Mouse (Mus musculus): ENCODE data around the gene Cenpm.
"Not testable (repeated sequence)": the region's sequence is repeated elsewhere in the genome, so short reads cannot be mapped to it uniquely, and the experiment has no call there.

Cenpm gene

GRCm38 (mm10) chr15:82244115-82244804, at the start of gene Cenpm:
Gene Cenpm (minus strand): TSS chr15:82244748.
- CTCF ChIA-PET, result no interaction called here

- CTCF ChIA-PET, result no interaction called here
Measured at GRCm38 (mm10) chr15:82294059-82294458, 49.5 kb upstream of the Cenpm start.

GRCm38 (mm10) chr15:82293271-82293711, 48.7 kb upstream of the Cenpm start:
- CTCF ChIA-PET, result interaction anchor here (0.6 kb wide), 1 partner anchor 73 kb away, joined by 5 read pairs; no protein-coding TSS in a partner anchor

GRCm38 (mm10) chr15:82292851-82293250, 48.3 kb upstream of the Cenpm start:
- CTCF ChIA-PET, result interaction anchor here (0.6 kb wide), 1 partner anchor 73 kb away, joined by 5 read pairs; no protein-coding TSS in a partner anchor

DNA sequence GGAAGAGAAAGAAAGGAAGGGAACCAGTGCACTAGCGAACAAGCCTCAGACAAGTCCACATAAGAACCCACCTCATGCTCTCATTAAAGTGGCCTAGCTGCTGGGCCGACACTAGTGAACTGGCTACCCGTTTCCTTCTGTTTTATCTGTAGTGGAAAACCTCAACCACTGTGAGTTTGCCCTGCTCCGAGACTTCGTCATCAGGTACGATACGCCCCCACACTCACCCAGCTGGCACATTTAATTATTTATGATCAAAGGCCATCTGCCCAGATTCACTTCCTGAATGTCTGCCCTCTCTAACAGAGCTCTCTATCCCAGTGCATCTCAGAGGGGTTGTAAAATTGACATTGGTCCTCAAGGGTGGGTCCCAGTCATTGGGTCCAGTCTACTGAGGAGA, 45.7 kb upstream of the Cenpm start:
- CTCF ChIA-PET, result no interaction called here

GRCm38 (mm10) chr15:82286157-82286556, 41.6 kb upstream of the Cenpm start:
- CTCF ChIA-PET, result no interaction called here

GRCm38 (mm10) chr15:82280638-82281037, 36.1 kb upstream of the Cenpm start:
- CTCF ChIA-PET, result no interaction called here

DNA sequence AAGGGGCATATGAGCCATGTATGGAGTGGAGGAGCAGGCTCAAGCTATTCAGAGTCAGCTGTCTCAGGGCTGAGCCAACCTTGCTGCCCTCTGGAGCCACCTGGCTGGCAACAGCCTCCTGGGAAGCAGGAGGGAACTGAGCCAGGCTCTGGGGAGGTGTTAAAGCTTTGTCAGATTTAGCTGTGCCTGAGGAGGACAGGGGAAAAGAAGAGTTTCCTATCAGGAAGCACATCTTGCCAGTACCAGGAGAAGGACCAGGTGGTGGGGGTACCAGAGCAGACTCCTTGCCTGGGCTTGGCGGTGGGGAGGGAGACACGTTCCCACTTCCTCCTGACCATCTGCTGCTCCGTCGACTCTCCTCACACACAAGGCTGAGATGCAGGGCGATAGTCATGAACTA, 33.0 kb upstream of the Cenpm start:
- CTCF ChIA-PET, result no interaction called here

- CTCF ChIA-PET, result interaction anchor here (0.6 kb wide), 1 partner anchor 985 kb away, joined by 4 read pairs; no protein-coding TSS in a partner anchor
Measured at GRCm38 (mm10) chr15:82274927-82275901, 30.7 kb upstream of the Cenpm start.

- CTCF ChIA-PET, result no interaction called here
Measured at GRCm38 (mm10) chr15:82274593-82274926, 30.0 kb upstream of the Cenpm start, which contains the start of gene Sept3. Gene Sept3 (plus strand): TSS chr15:82274893.

DNA sequence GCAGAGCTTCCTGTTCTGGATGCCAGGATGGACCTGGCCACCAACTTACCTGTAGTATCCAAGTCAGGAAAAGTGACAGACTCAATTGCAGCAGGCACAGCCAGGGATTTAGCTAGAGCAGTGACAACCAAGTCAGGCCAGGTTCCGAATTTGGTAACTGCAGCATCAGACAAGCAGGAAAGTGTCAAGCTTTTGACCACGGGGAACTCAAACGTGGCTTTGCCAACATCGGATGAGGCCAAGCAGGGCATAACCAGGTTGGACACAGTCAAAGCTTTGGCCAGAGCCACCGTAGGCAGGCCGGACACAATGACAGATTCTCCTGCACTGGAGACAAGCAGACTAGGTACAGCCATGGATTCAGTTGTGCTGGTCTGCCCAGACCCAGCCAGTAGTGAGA, 27.7 kb upstream of the Cenpm start:
- CTCF ChIA-PET, result interaction anchor here (0.7 kb wide), 1 partner anchor 41 kb away, joined by 5 read pairs; no protein-coding TSS in a partner anchor

DNA sequence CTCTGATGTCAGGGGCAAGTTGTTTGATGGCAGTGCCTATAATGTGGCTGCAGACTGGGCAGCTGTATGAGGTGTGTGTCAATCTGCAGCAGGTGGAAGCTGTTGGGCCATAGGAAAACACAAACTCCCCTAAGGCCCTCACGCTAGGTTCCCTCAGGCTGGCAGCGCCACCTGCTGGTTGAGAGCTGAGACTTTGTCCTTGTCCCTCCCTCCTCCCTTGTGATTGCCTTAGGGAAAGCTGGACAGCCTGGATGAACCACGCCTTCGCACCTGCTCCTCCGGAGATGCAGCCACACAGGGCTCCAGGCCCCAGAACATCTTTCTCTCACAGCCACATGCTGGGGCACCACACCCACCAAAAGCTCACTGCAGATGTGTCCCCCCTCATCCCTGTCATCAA, 26.7 kb upstream of the Cenpm start:
- CTCF ChIA-PET, result no interaction called here

DNA sequence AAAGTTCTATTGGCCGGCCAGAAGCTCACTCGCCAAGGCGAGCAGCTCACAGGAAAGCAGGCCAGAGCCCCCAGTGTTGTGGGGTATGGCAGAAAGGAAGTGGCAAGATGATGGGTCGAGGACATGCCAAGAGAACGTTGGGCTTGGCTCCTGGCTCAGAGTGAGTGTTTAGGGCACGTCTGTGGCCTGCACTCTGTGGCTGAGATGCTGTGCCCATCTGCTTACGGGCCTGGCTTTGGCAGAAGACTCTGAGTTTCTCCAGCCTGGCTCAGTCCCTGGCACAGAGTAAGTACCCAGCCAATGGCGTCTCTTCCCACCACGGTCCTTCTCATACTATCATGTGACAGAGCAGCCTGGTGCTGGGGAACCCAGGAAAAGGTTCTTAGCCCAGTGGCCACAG, 24.2 kb upstream of the Cenpm start:
- CTCF ChIA-PET, result interaction anchor here (0.5 kb wide), 1 partner anchor 818 kb away, joined by 4 read pairs; no protein-coding TSS in a partner anchor

DNA sequence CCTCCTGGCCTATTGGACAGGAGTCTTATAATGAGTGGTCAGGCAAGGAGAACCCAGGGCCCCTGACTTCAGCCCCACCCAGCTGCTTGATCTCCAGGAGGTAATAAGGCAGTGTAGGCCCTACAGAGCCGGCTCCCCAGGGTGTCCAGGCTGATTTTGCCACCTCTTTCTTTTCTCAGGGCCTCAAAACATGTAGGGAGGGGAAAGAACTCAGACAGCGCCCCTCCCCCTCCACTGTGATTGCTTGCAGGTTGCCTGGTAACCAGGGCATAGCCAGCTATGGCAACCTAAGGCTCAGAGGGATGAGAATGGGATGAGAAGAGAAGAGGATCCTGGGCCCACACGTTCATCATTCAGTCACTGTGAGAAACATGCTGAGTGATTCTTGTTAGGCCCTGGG, 23.6 kb upstream of the Cenpm start:
- CTCF ChIA-PET, result interaction anchor here (0.5 to 0.7 kb wide), 2 partner anchors 818 to 1162 kb away, joined by 3 to 4 read pairs; no protein-coding TSS in a partner anchor

DNA sequence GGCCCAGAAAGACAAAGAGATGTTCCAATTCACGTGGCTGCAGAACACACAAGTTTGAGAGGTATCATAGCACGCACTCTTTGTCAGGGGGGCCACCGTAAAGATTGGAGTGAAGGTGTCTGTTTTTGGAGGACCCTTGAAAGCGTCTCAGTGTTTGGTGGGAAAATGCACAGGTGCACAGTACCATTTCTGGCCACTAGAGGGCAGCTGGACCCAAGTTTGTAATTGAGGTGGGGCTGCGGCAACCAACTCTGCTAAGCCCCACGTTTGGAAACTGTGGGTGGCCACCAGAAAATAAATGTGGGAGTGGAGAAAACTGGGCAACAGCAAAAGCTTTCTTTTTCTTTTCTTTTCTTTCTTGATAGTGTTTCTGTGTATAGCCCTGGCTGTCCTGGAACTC, 21.8 kb upstream of the Cenpm start:
- CTCF ChIA-PET, result no interaction called here

GRCm38 (mm10) chr15:82259510-82259909, 15.0 kb upstream of the Cenpm start:
- CTCF ChIA-PET, result no interaction called here

GRCm38 (mm10) chr15:82255944-82256383, 11.4 kb upstream of the Cenpm start:
- CTCF ChIA-PET, result no interaction called here

- CTCF ChIA-PET, result no interaction called here
Measured at GRCm38 (mm10) chr15:82255248-82255647, 10.7 kb upstream of the Cenpm start.

- CTCF ChIA-PET, result interaction anchor here (0.6 to 1.1 kb wide), 3 partner anchors 13 to 86 kb away, joined by 3 to 13 read pairs (median 3); no protein-coding TSS in a partner anchor
Measured at GRCm38 (mm10) chr15:82252097-82252496, 7.5 kb upstream of the Cenpm start, which contains the start of gene 1500009C09Rik. Gene 1500009C09Rik (plus strand): TSS chr15:82252397.

DNA sequence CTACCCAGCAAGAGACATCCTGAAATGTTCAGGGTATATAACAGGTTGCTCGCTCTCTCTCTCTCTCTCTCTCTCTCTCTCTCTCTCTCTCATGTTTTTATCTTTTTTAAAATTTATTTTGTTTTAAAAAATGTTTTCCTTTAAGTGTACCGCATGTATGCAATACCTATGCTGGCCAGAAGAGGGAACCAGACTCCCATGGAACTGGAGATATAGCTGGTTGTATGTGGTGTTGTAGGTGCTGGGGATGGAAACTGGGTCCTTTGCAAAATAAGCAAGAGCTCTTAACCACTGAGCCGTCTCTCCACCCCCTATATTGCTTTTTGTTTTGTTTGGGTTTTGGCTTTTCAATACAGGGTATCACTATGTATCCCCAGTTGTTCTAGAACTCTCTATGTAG, 7.0 kb upstream of the Cenpm start:
- CTCF ChIA-PET, result interaction anchor here (0.6 to 1.1 kb wide), 4 partner anchors 13 to 600 kb away, joined by 3 to 6 read pairs (median 3); no protein-coding TSS in a partner anchor

- CTCF ChIA-PET, result no interaction called here
Measured at GRCm38 (mm10) chr15:82247131-82247776, 2.7 kb upstream of the Cenpm start.

GRCm38 (mm10) chr15:82244805-82245161, 235 bp upstream of the Cenpm start:
- CTCF ChIA-PET, result not testable (repeated sequence)
